Mouse (Mus musculus): ENCODE results near the gene Tecta.

DNA sequence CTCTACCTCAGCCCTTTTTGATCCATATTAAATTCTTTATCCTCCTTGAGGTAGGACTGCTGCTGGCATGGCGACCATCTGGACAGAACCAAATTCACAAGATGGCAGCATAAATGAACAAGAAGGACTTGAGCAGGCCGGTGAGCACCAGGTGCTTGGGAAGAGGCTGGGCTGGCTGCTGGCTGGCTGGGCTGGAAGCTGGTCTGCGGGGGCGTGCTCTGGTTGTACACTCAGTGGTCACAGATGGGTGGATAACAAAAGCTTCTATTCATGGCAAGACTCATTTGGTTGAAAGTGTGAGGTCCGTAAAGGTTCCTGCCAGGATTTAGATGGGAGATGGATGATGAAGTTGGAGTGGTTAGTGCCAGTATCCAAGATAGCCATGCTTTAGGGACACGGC is 1.8 kb upstream of the Tecta start:
- TF ChIP-seq CTCF (IDR thresholded peaks at IDR 0.05; ENCODE audit: insufficient read depth, low read depth, low read length), result no peak
- TF ChIP-seq POLR2A (IDR thresholded peaks at IDR 0.05; ENCODE audit: insufficient read depth, low read depth, low read length), result no peak

All from olfactory bulb, adult 2 months (tissue).